Mouse (Mus musculus) retina, postnatal 7 days (tissue): Measurements from ENCODE around the gene Clybl.

ENCODE experiments used
- DNase-seq: peaks from one replicate; pipeline ENCODE4 v3.0.0-alpha.2; 2012; ENCODE audit warnings: low read depth, low spot score

The Clybl gene

GRCm38 (mm10) chr14:122246919-122247859, 65.7 kb downstream of the Clybl start:
- DNase-seq = no peak

- DNase-seq = no peak
Measured at GRCm38 (mm10) chr14:122249123-122249522, 67.6 kb downstream of the Clybl start.

GRCm38 (mm10) chr14:122251346-122251745, 69.8 kb downstream of the Clybl start:
- DNase-seq = no peak

- no peak for DNase-seq
Measured at GRCm38 (mm10) chr14:122255562-122256260, 74.2 kb downstream of the Clybl start.

- DNase-seq = no peak
Measured at GRCm38 (mm10) chr14:122256261-122256634, 74.7 kb downstream of the Clybl start.

- DNase-seq = no peak
Measured at GRCm38 (mm10) chr14:122258297-122258696, 76.8 kb downstream of the Clybl start.

- DNase-seq = no peak
Measured at GRCm38 (mm10) chr14:122261250-122261649, 79.7 kb downstream of the Clybl start.

- no peak for DNase-seq
Measured at GRCm38 (mm10) chr14:122262851-122263659, 81.6 kb downstream of the Clybl start.

GRCm38 (mm10) chr14:122265214-122265613, 83.7 kb downstream of the Clybl start:
- no peak for DNase-seq

- no peak for DNase-seq
Measured at GRCm38 (mm10) chr14:122267590-122267989, 86.1 kb downstream of the Clybl start.

- DNase-seq = no peak
Measured at GRCm38 (mm10) chr14:122271104-122271746, 89.7 kb downstream of the Clybl start.

- DNase-seq = no peak
Measured at GRCm38 (mm10) chr14:122277142-122277541, 95.6 kb downstream of the Clybl start.

- no peak for DNase-seq
Measured at GRCm38 (mm10) chr14:122279462-122280308, 98.2 kb downstream of the Clybl start.

- DNase-seq = no peak
Measured at GRCm38 (mm10) chr14:122280309-122281071, 99.0 kb downstream of the Clybl start.

- no peak for DNase-seq
Measured at GRCm38 (mm10) chr14:122281072-122281634, 99.6 kb downstream of the Clybl start.

GRCm38 (mm10) chr14:122283959-122284358, 102.5 kb downstream of the Clybl start:
- DNase-seq = no peak

- DNase-seq = no peak
Measured at GRCm38 (mm10) chr14:122296399-122296798, 114.9 kb downstream of the Clybl start.

GRCm38 (mm10) chr14:122296864-122297263, 115.4 kb downstream of the Clybl start:
- no peak for DNase-seq

- DNase-seq = no peak
Measured at GRCm38 (mm10) chr14:122297386-122298109, 116.0 kb downstream of the Clybl start.
